Mouse (Mus musculus): ENCODE results near the gene Crygn. TPM values are rescaled to one million over a fixed set of nuclear protein-coding genes. Genes with fewer than 3 reads are reported as not detected.
A peak's percentile ranks its signal among the peaks of the same experiment; 100 is the strongest.
"Not testable (repeated sequence)": the region's sequence is repeated elsewhere in the genome, so short reads cannot be mapped to it uniquely, and the experiment has no call there.

The Crygn gene
- total RNA-seq (2021), result 1 to 10 TPM; 2.3 to 3.3 TPM
- long read RNA-seq, experiment 1, result 0 reads
- long read RNA-seq, experiment 2, partial matches to known transcripts, result 0 of 5 reads
- long read RNA-seq, experiment 2, other reads (novel, unspliced or antisense), result 1 of 5 reads

GRCm38 (mm10) chr5:24757816-24758215 is at the start of gene Crygn:
Crygn (minus strand) TSS chr5:24758008.
- no peak for DNase-seq (ENCODE audit: low spot score in 2 of 2)

- no peak for DNase-seq (ENCODE audit: low spot score in 2 of 2)
These were observed 47.4 kb upstream of the Crygn start for GRCm38 (mm10) chr5:24805222-24805621.

- no peak for DNase-seq (ENCODE audit: low spot score in 2 of 2)
These were observed 46.9 kb upstream of the Crygn start for GRCm38 (mm10) chr5:24804661-24805060.

- no peak for DNase-seq (ENCODE audit: low spot score in 2 of 2)
These were observed 44.2 kb upstream of the Crygn start for GRCm38 (mm10) chr5:24801841-24802624.

GRCm38 (mm10) chr5:24800416-24800815 is 42.6 kb upstream of the Crygn start:
- no peak for DNase-seq (ENCODE audit: low spot score in 2 of 2)

GRCm38 (mm10) chr5:24798639-24799038 is 40.8 kb upstream of the Crygn start:
- DNase-seq (ENCODE audit: low spot score in 2 of 2), result no peak

- no peak for DNase-seq (ENCODE audit: low spot score in 2 of 2)
These were observed 40.0 kb upstream of the Crygn start for GRCm38 (mm10) chr5:24797858-24798257.

- DNase-seq (ENCODE audit: low spot score in 2 of 2), result no peak
These were observed 35.2 kb upstream of the Crygn start for GRCm38 (mm10) chr5:24792961-24793360.

- DNase-seq (ENCODE audit: low spot score in 2 of 2), result no peak
These were observed 25.1 kb upstream of the Crygn start for GRCm38 (mm10) chr5:24782957-24783356.

- DNase-seq (ENCODE audit: low spot score in 2 of 2), result no peak
These were observed 23.2 kb upstream of the Crygn start for GRCm38 (mm10) chr5:24781048-24781447.

- no peak for DNase-seq (ENCODE audit: low spot score in 2 of 2)
These were observed 22.2 kb upstream of the Crygn start for GRCm38 (mm10) chr5:24779881-24780512.

GRCm38 (mm10) chr5:24779321-24779720 is 21.5 kb upstream of the Crygn start:
- no peak for DNase-seq (ENCODE audit: low spot score in 2 of 2)

GRCm38 (mm10) chr5:24778843-24779140 is 21.0 kb upstream of the Crygn start:
- no peak for DNase-seq (ENCODE audit: low spot score in 2 of 2)

- no peak for DNase-seq (ENCODE audit: low spot score in 2 of 2)
These were observed 20.5 kb upstream of the Crygn start for GRCm38 (mm10) chr5:24778082-24778842.

- no peak for DNase-seq (ENCODE audit: low spot score in 2 of 2)
These were observed 18.9 kb upstream of the Crygn start for GRCm38 (mm10) chr5:24776681-24777080.

GRCm38 (mm10) chr5:24774549-24774948 is 16.7 kb upstream of the Crygn start:
- DNase-seq (ENCODE audit: low spot score in 2 of 2), result not testable (repeated sequence)

- no peak for DNase-seq (ENCODE audit: low spot score in 2 of 2)
These were observed 877 bp downstream of the Crygn start for GRCm38 (mm10) chr5:24756931-24757330.

GRCm38 (mm10) chr5:24752175-24752498 is 5.7 kb downstream of the Crygn start:
- DNase-seq (ENCODE audit: low spot score in 2 of 2), result no peak

- peak; percentile 54 to 57 for DNase-seq (ENCODE audit: low spot score in 2 of 2)
These were observed 6.3 kb downstream of the Crygn start for GRCm38 (mm10) chr5:24751305-24752174.

GRCm38 (mm10) chr5:24750321-24751304 is 7.2 kb downstream of the Crygn start:
- peak; percentile 84 to 86 for DNase-seq (ENCODE audit: low spot score in 2 of 2)
